ENCODE assay signal across 26 mouse cellular contexts in genomic region chr5:112572217-112572616, GRCm38 (mm10). TPM values are rescaled to one million over a fixed set of nuclear protein-coding genes. Genes with fewer than 3 reads are reported as not detected.
A peak's percentile ranks its signal among the peaks of the same experiment; 100 is the strongest.
DNase-seq lines count a peak whose midpoint lies in the region; ATAC-seq lines count a peak whose summit lies in the region.
"Had no signal": no experiment of that assay in that cellular context is flagged by ENCODE, and none has a peak within 500 bp of the region (broad histone marks: within the 10 kb centered on the region; RNA-seq: fewer than 3 reads in every experiment).

No protein-coding gene starts in this region.

- H3K4me3 ChIP-seq in midbrain, embryonic 15.5 days = no peak overlapping the region
- no peak overlapping the region for H3K4me3 ChIP-seq in midbrain, embryonic 13.5 days (replicated peaks)
- H3K4me3 ChIP-seq in neural tube, embryonic 15.5 days (replicated peaks) = no peak overlapping the region
- H3K4me3 ChIP-seq: embryonic facial prominence, embryonic 10.5 days; embryonic facial prominence, embryonic 13.5 days; erythroblast, embryonic 14.5 days; forebrain, embryonic 12.5 days; forebrain, embryonic 15.5 days; hindbrain, embryonic 12.5 days had no signal

- H3K27ac ChIP-seq in midbrain, embryonic 15.5 days = no peak overlapping the region
- no peak overlapping the region for H3K27ac ChIP-seq in midbrain, embryonic 13.5 days
- H3K27ac ChIP-seq in neural tube, embryonic 15.5 days (replicated peaks) = no peak overlapping the region
- H3K27ac ChIP-seq: embryonic facial prominence, embryonic 10.5 days; embryonic facial prominence, embryonic 13.5 days; forebrain, embryonic 12.5 days; forebrain, embryonic 15.5 days; hindbrain, embryonic 12.5 days had no signal

- no peaks in the 10 kb centered on the region for H3K36me3 ChIP-seq in midbrain, embryonic 15.5 days (replicated peaks)
- H3K36me3 ChIP-seq in midbrain, embryonic 13.5 days = 0 out of 2 replicates have a peak, but pooled peaks cover 2% of the 10 kb centered on the region
- H3K36me3 ChIP-seq in neural tube, embryonic 15.5 days = no peaks in the 10 kb centered on the region
- H3K36me3 ChIP-seq: embryonic facial prominence, embryonic 10.5 days; embryonic facial prominence, embryonic 13.5 days; forebrain, embryonic 12.5 days; forebrain, embryonic 15.5 days; hindbrain, embryonic 12.5 days had no signal

- H3K27me3 ChIP-seq in midbrain, embryonic 15.5 days (replicated peaks) = no peaks in the 10 kb centered on the region
- peaks cover 23% of the 10 kb centered on the region for H3K27me3 ChIP-seq in midbrain, embryonic 13.5 days
- 0 out of 2 replicates have a peak, but pooled peaks cover 3% of the 10 kb centered on the region for H3K27me3 ChIP-seq in neural tube, embryonic 15.5 days (replicated peaks)
- H3K27me3 ChIP-seq: CH12.LX; forebrain, embryonic 15.5 days had no signal

- no peak for DNase-seq in neural tube, embryonic 10.5 days (ENCODE audit: extremely low spot score, low spot score)
- peak; percentile 3 for DNase-seq in c-Kit-negative CD71-positive TER-119-positive erythroid progenitor cells, embryonic 14.5 days (ENCODE audit: low read depth, low spot score)
- DNase-seq in frontal cortex, postnatal 14 days (ENCODE audit: low spot score in 2 of 2) = no peak
- no peak for DNase-seq in T-cell, adult 2 months (ENCODE audit: low spot score)
- DNase-seq: adrenal gland, adult 2 months; adrenal gland, postnatal 14 days; B cell, adult 2 months; cerebellum, adult 11-12 months; cerebellum, adult 8-10 months; cerebellum, postnatal 10 days; cerebellum, postnatal 36 days; embryo, embryonic 11 days; gastrocnemius, postnatal 10 days; heart, adult 11 months had no signal

- peaks cover 49% of the 10 kb centered on the region for H3K4me1 ChIP-seq in midbrain, embryonic 15.5 days
- peaks cover 54% of the 10 kb centered on the region for H3K4me1 ChIP-seq in midbrain, embryonic 13.5 days (replicated peaks)
- H3K4me1 ChIP-seq in neural tube, embryonic 15.5 days = peaks cover 47% of the 10 kb centered on the region

- no peak overlapping the region for H3K9ac ChIP-seq in midbrain, embryonic 15.5 days
- no peak overlapping the region for H3K9ac ChIP-seq in midbrain, embryonic 13.5 days (replicated peaks)
- H3K9ac ChIP-seq in neural tube, embryonic 15.5 days (replicated peaks) = no peak overlapping the region
- H3K9ac ChIP-seq: embryonic facial prominence, embryonic 13.5 days; forebrain, embryonic 12.5 days; forebrain, embryonic 15.5 days; hindbrain, embryonic 12.5 days had no signal

- no peak for ATAC-seq in midbrain, embryonic 15.5 days (replicated peaks)
- ATAC-seq in midbrain, embryonic 13.5 days = no peak
- ATAC-seq in neural tube, embryonic 15.5 days (ENCODE audit: low FRiP score) = no peak
- ATAC-seq: forebrain, embryonic 15.5 days; hindbrain, embryonic 16.5 days had no signal

- peak overlapping the region; percentile 70; the same call in 1 of the 2 replicates for H3K4me2 ChIP-seq in midbrain, embryonic 15.5 days
- H3K4me2 ChIP-seq in midbrain, embryonic 13.5 days (replicated peaks) = no peak overlapping the region
- peak overlapping the region; percentile 11; the same call in 1 of the 2 replicates for H3K4me2 ChIP-seq in neural tube, embryonic 15.5 days
- H3K4me2 ChIP-seq: embryonic facial prominence, embryonic 13.5 days; forebrain, embryonic 12.5 days; forebrain, embryonic 15.5 days; heart, embryonic 11.5 days; hindbrain, embryonic 12.5 days had no signal

- H3K9me3 ChIP-seq in midbrain, embryonic 15.5 days = no peaks in the 10 kb centered on the region
- no peaks in the 10 kb centered on the region for H3K9me3 ChIP-seq in midbrain, embryonic 13.5 days
- H3K9me3 ChIP-seq in neural tube, embryonic 15.5 days (replicated peaks) = no peaks in the 10 kb centered on the region
- H3K9me3 ChIP-seq: embryonic facial prominence, embryonic 10.5 days; embryonic facial prominence, embryonic 13.5 days; forebrain, embryonic 12.5 days; forebrain, embryonic 15.5 days; hindbrain, embryonic 12.5 days had no signal

- 56% methylated on average over 2 of the region's 2 CpGs for WGBS in midbrain, embryonic 15.5 days
- WGBS in midbrain, embryonic 13.5 days = 64% methylated on average over 2 of the region's 2 CpGs
- WGBS in neural tube, embryonic 15.5 days = 66% methylated on average over 2 of the region's 2 CpGs

RNA-seq across cellular contexts. Expression of gene Sez6l, which starts 4.8 kb away (rescaled TPM):
- polyA plus RNA-seq in midbrain, embryonic 15.5 days (2015; fragmentation: Nextera tagmentation; extraction: Ambion mirVana) = 65.4 and 67.5 TPM in 2 replicates
- 41.6 and 42.0 TPM in 2 replicates for polyA plus RNA-seq in midbrain, embryonic 13.5 days (2015; fragmentation: Nextera tagmentation; extraction: Ambion mirVana)
- 26.7 and 32.5 TPM in 2 replicates for polyA plus RNA-seq in neural tube, embryonic 15.5 days (2015; fragmentation: Nextera tagmentation; extraction: Ambion mirVana)
- polyA plus RNA-seq: erythroblast, embryonic 14.5 days had no signal
